Mouse (Mus musculus) erythroblast, embryonic 14.5 days (primary cell): Measurements from ENCODE around the gene Cds1.

Source experiments
- GATA1 ChIP-seq: IDR thresholded peaks from 2 replicates; pipeline ENCODE4 v1.6.1; 2012; ENCODE audit warnings: low read length, inconsistent platforms, mixed read lengths
- TAL1 ChIP-seq: IDR thresholded peaks from 3 replicates; pipeline ENCODE4 v1.6.1; 2012; ENCODE audit warnings: low read length, inconsistent platforms, mixed read lengths

- TF ChIP-seq GATA1 = no peak
- no peak for TF ChIP-seq TAL1
Observed at GRCm38 (mm10) chr5:101832042-101832441, 67.1 kb downstream of the Cds1 start.
